In the genomic region with DNA sequence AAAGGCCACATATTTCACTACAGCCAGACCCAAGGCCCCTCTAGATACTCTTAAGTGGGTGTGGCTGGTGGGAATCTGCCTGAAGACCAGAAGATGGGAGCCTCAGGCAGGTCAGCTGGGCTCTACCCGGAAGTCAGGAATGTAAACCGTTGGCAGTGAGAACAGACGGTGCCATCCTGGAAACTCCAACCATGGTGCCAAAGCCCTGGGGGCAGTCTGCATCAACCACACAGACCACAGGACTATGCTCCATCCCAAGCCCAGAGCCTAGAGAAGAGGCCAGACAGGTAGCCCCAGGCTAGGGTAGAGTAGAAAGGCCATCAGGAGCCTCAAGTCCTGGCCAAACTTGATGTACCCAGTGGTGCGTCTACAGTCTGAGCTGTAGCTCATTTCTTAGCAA, we compare ENCODE assay signal across 13 mouse cellular contexts. TPM values are rescaled to one million over a fixed set of nuclear protein-coding genes. Genes with fewer than 3 reads are reported as not detected.
DNase-seq lines count a peak whose midpoint lies in the region; ATAC-seq and TF ChIP-seq lines count a peak whose summit lies in the region.
"Had no signal": no experiment of that assay in that cellular context is flagged by ENCODE, and none has a peak within 500 bp of the region (broad histone marks: within the 10 kb centered on the region; RNA-seq: fewer than 3 reads in every experiment).

No protein-coding gene starts in this region.

- no peak for TF ChIP-seq CTCF in stomach, postnatal 0 days (IDR thresholded peaks at IDR 0.05; ENCODE audit: low read depth)

- H3K27ac ChIP-seq in heart, embryonic 13.5 days (replicated peaks), result peak overlapping the region; percentile 59
- 0 out of 2 replicates have a peak overlapping the region, but pooled peaks have one; percentile 67 for H3K27ac ChIP-seq in midbrain, embryonic 10.5 days (replicated peaks)
- H3K27ac ChIP-seq in midbrain, embryonic 14.5 days (replicated peaks; ENCODE audit: low read depth, low read length), result no peak overlapping the region
- H3K27ac ChIP-seq in limb, embryonic 12.5 days, result peak overlapping the region; percentile 50; the same call in 1 of the 2 replicates
- H3K27ac ChIP-seq in stomach, postnatal 0 days (replicated peaks), result peak overlapping the region; percentile 37

- no peak overlapping the region for H3K4me3 ChIP-seq in heart, embryonic 13.5 days
- no peak overlapping the region for H3K4me3 ChIP-seq in midbrain, embryonic 10.5 days
- no peak overlapping the region for H3K4me3 ChIP-seq in midbrain, embryonic 14.5 days (replicated peaks; ENCODE audit: low read depth, low read length)
- no peak overlapping the region for H3K4me3 ChIP-seq in limb, embryonic 12.5 days (replicated peaks)
- no peak overlapping the region for H3K4me3 ChIP-seq in stomach, postnatal 0 days (ENCODE audit: low read depth, low read length)

- intact Hi-C loops in left cerebral cortex, postnatal 36 days (cut with DNase I), result no loop called here

- no peak overlapping the region for H3K4me2 ChIP-seq in heart, embryonic 13.5 days
- no peak overlapping the region for H3K4me2 ChIP-seq in midbrain, embryonic 14.5 days (ENCODE audit: low read length)
- no peak overlapping the region for H3K4me2 ChIP-seq in limb, embryonic 12.5 days
- no peak overlapping the region for H3K4me2 ChIP-seq in stomach, postnatal 0 days (replicated peaks; ENCODE audit: low read depth)
- H3K4me2 ChIP-seq: midbrain, embryonic 11.5 days had no signal

- peaks cover 78% of the 10 kb centered on the region for H3K36me3 ChIP-seq in heart, embryonic 13.5 days
- H3K36me3 ChIP-seq in midbrain, embryonic 10.5 days, result peaks cover 62% of the 10 kb centered on the region
- H3K36me3 ChIP-seq in midbrain, embryonic 14.5 days (ENCODE audit: control insufficient read depth, insufficient read depth, low read length), result peaks cover 13% of the 10 kb centered on the region; the same call in 1 of the 2 replicates
- H3K36me3 ChIP-seq in limb, embryonic 12.5 days, result peaks cover 52% of the 10 kb centered on the region
- peaks cover 7% of the 10 kb centered on the region for H3K36me3 ChIP-seq in stomach, postnatal 0 days (ENCODE audit: control insufficient read depth, insufficient read depth, low read length)

- H3K9ac ChIP-seq in heart, embryonic 13.5 days, result peak overlapping the region; percentile 66; the same call in 1 of the 2 replicates
- H3K9ac ChIP-seq in midbrain, embryonic 14.5 days (replicated peaks; ENCODE audit: low read length), result no peak overlapping the region
- no peak overlapping the region for H3K9ac ChIP-seq in limb, embryonic 12.5 days (replicated peaks)
- peak overlapping the region; percentile 1; the same call in 1 of the 2 replicates for H3K9ac ChIP-seq in stomach, postnatal 0 days (ENCODE audit: low read length)

- no peak for ATAC-seq in heart, embryonic 13.5 days (ENCODE audit: extremely low read depth, insufficient number of reproducible peaks, low FRiP score, low TSS enrichment)
- ATAC-seq in midbrain, embryonic 14.5 days (ENCODE audit: low FRiP score, low TSS enrichment), result no peak
- no peak for ATAC-seq in limb, embryonic 12.5 days (ENCODE audit: insufficient number of reproducible peaks, insufficient read depth, low FRiP score, low TSS enrichment, low read depth)
- no peak for ATAC-seq in stomach, postnatal 0 days (ENCODE audit: low FRiP score, low TSS enrichment)
- ATAC-seq: inflammation-experienced regulatory T-cells, adult 6 months had no signal

- no peaks in the 10 kb centered on the region for H3K27me3 ChIP-seq in heart, embryonic 13.5 days (replicated peaks)
- no peaks in the 10 kb centered on the region for H3K27me3 ChIP-seq in midbrain, embryonic 10.5 days (ENCODE audit: low read depth, poor library complexity, severe bottlenecking)
- no peaks in the 10 kb centered on the region for H3K27me3 ChIP-seq in midbrain, embryonic 14.5 days (ENCODE audit: control insufficient read depth, insufficient read depth, low read length)
- no peaks in the 10 kb centered on the region for H3K27me3 ChIP-seq in limb, embryonic 12.5 days
- no peaks in the 10 kb centered on the region for H3K27me3 ChIP-seq in stomach, postnatal 0 days (ENCODE audit: control insufficient read depth, insufficient read depth, low read length)

- no peak for DNase-seq in heart, adult 8-10 months (ENCODE audit: low spot score)
- DNase-seq in midbrain, embryonic 10.5 days (ENCODE audit: low spot score), result no peak
- no peak for DNase-seq in midbrain, embryonic 14.5 days
- DNase-seq in stomach, postnatal 0 days (ENCODE audit: low spot score), result no peak
- DNase-seq in natural killer cell, adult 2 months (ENCODE audit: low spot score in 2 of 2), result no peak
- DNase-seq in left cerebral cortex, postnatal 36 days (ENCODE audit: low spot score in 2 of 2), result no peak
- DNase-seq: cerebellum, adult 9-11 months; right cerebral cortex, postnatal 14 days had no signal

- H3K9me3 ChIP-seq in heart, embryonic 13.5 days, result no peaks in the 10 kb centered on the region
- H3K9me3 ChIP-seq in midbrain, embryonic 10.5 days (replicated peaks), result no peaks in the 10 kb centered on the region
- H3K9me3 ChIP-seq in midbrain, embryonic 14.5 days (ENCODE audit: control insufficient read depth, low read length), result no peaks in the 10 kb centered on the region
- H3K9me3 ChIP-seq in limb, embryonic 12.5 days, result no peaks in the 10 kb centered on the region
- H3K9me3 ChIP-seq in stomach, postnatal 0 days (ENCODE audit: control insufficient read depth, low read length), result no peaks in the 10 kb centered on the region

- 68% methylated on average over 4 of the region's 4 CpGs for WGBS in heart, embryonic 13.5 days
- WGBS in midbrain, embryonic 10.5 days, result 94% methylated on average over 4 of the region's 4 CpGs
- 88% methylated on average over 4 of the region's 4 CpGs for WGBS in midbrain, embryonic 14.5 days
- WGBS in limb, embryonic 12.5 days, result 90% methylated on average over 4 of the region's 4 CpGs
- 68% methylated on average over 4 of the region's 4 CpGs for WGBS in stomach, postnatal 0 days

- peaks cover 37% of the 10 kb centered on the region for H3K4me1 ChIP-seq in heart, embryonic 13.5 days
- peaks cover 25% of the 10 kb centered on the region for H3K4me1 ChIP-seq in midbrain, embryonic 10.5 days
- no peaks in the 10 kb centered on the region for H3K4me1 ChIP-seq in midbrain, embryonic 14.5 days (ENCODE audit: control insufficient read depth, insufficient read depth, low read length)
- H3K4me1 ChIP-seq in limb, embryonic 12.5 days (replicated peaks), result peaks cover 33% of the 10 kb centered on the region
- 0 out of 2 replicates have a peak, but pooled peaks cover 7% of the 10 kb centered on the region for H3K4me1 ChIP-seq in stomach, postnatal 0 days (replicated peaks; ENCODE audit: control insufficient read depth, insufficient read depth)

- TF ChIP-seq EP300 in stomach, postnatal 0 days (optimal IDR thresholded peaks at IDR 0.05), result no peak

RNA-seq across cellular contexts. Expression of gene Plekho2, which starts 24.2 kb away (rescaled TPM):
- 10.7 and 11.9 TPM in 2 replicates for polyA plus RNA-seq in heart, embryonic 13.5 days (2015; fragmentation: Nextera tagmentation; extraction: Ambion mirVana)
- 10 to 100 TPM in 3 of 4 experiments, 1 to 10 TPM in 1; 7.4 to 12.3 (median 10.8) TPM for total RNA-seq in heart, adult 8-10 months (2022)
- polyA plus RNA-seq in midbrain, embryonic 10.5 days (2016; fragmentation: Nextera tagmentation; extraction: Ambion mirVana), result 13.4 and 13.9 TPM in 2 replicates
- polyA plus RNA-seq in midbrain, embryonic 14.5 days (2014; fragmentation: Nextera tagmentation; extraction: Ambion mirVana), result 2.9 and 4.6 TPM in 2 replicates
- polyA plus RNA-seq in limb, embryonic 12.5 days (2016; fragmentation: Nextera tagmentation; extraction: Ambion mirVana), result 12.2 and 15.0 TPM in 2 replicates
- 9.6 and 10.6 TPM in 2 replicates for polyA plus RNA-seq in stomach, postnatal 0 days (2015; fragmentation: Nextera tagmentation; extraction: Ambion mirVana)
- total RNA-seq in left cerebral cortex, postnatal 36 days (2021), result 10 to 100 TPM; 13.2 to 17.6 TPM

RNA-seq across cellular contexts. Expression of gene Pif1, which starts 31.3 kb away (rescaled TPM):
- 10.3 and 11.8 TPM in 2 replicates for polyA plus RNA-seq in heart, embryonic 13.5 days (2015; fragmentation: Nextera tagmentation; extraction: Ambion mirVana)
- total RNA-seq in heart, adult 8-10 months (2022), result not detected
- polyA plus RNA-seq in midbrain, embryonic 10.5 days (2016; fragmentation: Nextera tagmentation; extraction: Ambion mirVana), result 27.8 and 29.3 TPM in 2 replicates
- 1.5 and 2.6 TPM in 2 replicates for polyA plus RNA-seq in midbrain, embryonic 14.5 days (2014; fragmentation: Nextera tagmentation; extraction: Ambion mirVana)
- 21.7 and 22.8 TPM in 2 replicates for polyA plus RNA-seq in limb, embryonic 12.5 days (2016; fragmentation: Nextera tagmentation; extraction: Ambion mirVana)
- 2.1 and 2.4 TPM in 2 replicates for polyA plus RNA-seq in stomach, postnatal 0 days (2015; fragmentation: Nextera tagmentation; extraction: Ambion mirVana)
- under 1 TPM; 0.39 to 0.50 TPM for total RNA-seq in left cerebral cortex, postnatal 36 days (2021)

RNA-seq across cellular contexts. Expression of gene Ankdd1a, which starts 35.6 kb away (rescaled TPM):
- not detected in 2 replicates for polyA plus RNA-seq in heart, embryonic 13.5 days (2015; fragmentation: Nextera tagmentation; extraction: Ambion mirVana)
- total RNA-seq in heart, adult 8-10 months (2022), result not detected
- 0.10 TPM in 1 of 2 replicates, not detected in the other for polyA plus RNA-seq in midbrain, embryonic 10.5 days (2016; fragmentation: Nextera tagmentation; extraction: Ambion mirVana)
- 0.55 and 1.00 TPM in 2 replicates for polyA plus RNA-seq in midbrain, embryonic 14.5 days (2014; fragmentation: Nextera tagmentation; extraction: Ambion mirVana)
- polyA plus RNA-seq in limb, embryonic 12.5 days (2016; fragmentation: Nextera tagmentation; extraction: Ambion mirVana), result not detected in 2 replicates
- 0.18 and 0.35 TPM in 2 replicates for polyA plus RNA-seq in stomach, postnatal 0 days (2015; fragmentation: Nextera tagmentation; extraction: Ambion mirVana)
- 1 to 10 TPM; 3.1 to 3.4 TPM for total RNA-seq in left cerebral cortex, postnatal 36 days (2021)
- polyA plus RNA-seq: inflammation-experienced regulatory T-cells, adult 6 months; midbrain, embryonic 11.5 days; testis, adult 2 months had no signal

Comparison
In these comparisons a context has a peak if more than half of its experiments do, and no peak if none do; other contexts are left out.
1. H3K9ac ChIP-seq: peak in heart, embryonic 13.5 days (single experiment) and stomach, postnatal 0 days (single experiment); none in midbrain, embryonic 14.5 days (single experiment) and limb, embryonic 12.5 days (single experiment).